Mouse (Mus musculus) megakaryocyte-erythroid progenitor cell, adult 5-6 weeks (primary cell): Measurements from ENCODE around the gene Sobp. TPM values are rescaled to one million over a fixed set of nuclear protein-coding genes. Genes with fewer than 3 reads are reported as not detected.
A peak's percentile ranks its signal among the peaks of the same experiment; 100 is the strongest.

Experiments used
- ATAC-seq: replicated peaks from 2 replicates; pipeline ENCODE4 v1.8.0; 2016; ENCODE audit warnings: mild to moderate bottlenecking, inconsistent platforms; ENCODE audit not compliant: severe bottlenecking, poor library complexity, low FRiP score, low TSS enrichment
- total RNA-seq, 2 experiments: library from RNA; stranded (forward) in 1 of 2; stranded (reverse) in 1 of 2; fragments of 200-1000, 215-1000 nt in 1 of 2; fragments of >200 nt in 1 of 2; fragmentation: Nextera tagmentation in 1 of 2; gene quantifications; 2 replicates each; pipeline ENCODE4 v1.2.3; 2014 to 2017

The Sobp gene
- total RNA-seq, 2 experiments from 2014 or later = not detected

DNA sequence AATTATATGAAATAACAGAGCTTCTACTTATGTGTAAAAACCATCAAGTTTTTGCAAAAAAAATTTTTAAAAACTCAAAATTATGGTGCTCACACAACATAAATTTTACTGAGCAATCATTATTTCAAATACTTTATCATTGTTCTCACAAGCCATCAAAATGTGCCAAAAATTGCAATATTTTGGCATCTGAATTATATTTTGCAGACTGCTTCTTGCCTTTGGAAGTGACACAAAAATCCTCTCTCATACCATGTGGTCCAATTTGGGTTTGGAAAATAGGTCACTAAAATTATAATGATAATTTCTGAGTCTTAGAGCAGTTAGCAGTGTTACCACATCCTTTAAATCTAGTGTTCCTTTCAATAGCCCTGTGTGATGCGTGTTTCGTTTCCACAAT, 9.9 kb downstream of the Sobp start:
- no peak for ATAC-seq

DNA sequence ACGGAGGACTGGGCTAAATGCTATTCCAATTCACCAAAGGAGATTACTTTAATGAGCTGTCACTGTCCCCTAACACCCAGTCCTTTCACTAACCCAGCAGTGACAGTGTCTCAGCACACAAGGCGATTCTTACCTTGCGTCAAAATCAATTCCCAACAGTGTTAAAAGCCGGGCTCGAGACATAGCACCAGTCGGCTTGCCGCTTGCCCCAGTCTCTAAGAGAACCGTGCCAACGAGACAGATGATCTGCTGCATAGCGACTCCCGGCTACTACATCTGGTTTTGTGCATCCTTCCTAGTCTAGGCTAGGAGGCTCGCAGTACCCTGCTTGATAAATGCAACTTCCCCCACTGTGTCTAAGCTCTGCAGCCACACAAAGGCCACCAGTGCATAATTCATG, 12.0 kb downstream of the Sobp start:
- no peak for ATAC-seq

DNA sequence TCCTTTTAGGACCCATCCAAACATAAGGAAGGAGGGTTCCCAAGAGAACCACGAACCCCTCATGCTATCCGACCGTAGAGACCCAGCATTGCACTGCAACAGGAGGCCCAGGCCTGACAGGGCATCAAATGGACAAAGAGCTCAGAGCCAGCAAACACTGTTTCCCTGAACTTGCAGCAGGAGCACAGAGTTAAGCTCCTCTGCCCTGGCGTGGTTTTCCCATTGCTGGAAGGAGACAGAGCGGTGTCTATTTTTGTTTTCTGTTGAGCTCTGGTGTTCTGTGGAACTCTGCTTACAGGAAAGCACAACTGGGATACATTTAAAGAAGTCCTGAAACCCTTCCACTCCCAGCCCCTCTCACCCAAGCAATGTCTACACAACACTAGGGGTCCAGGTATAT, 15.0 kb downstream of the Sobp start:
- no peak for ATAC-seq

DNA sequence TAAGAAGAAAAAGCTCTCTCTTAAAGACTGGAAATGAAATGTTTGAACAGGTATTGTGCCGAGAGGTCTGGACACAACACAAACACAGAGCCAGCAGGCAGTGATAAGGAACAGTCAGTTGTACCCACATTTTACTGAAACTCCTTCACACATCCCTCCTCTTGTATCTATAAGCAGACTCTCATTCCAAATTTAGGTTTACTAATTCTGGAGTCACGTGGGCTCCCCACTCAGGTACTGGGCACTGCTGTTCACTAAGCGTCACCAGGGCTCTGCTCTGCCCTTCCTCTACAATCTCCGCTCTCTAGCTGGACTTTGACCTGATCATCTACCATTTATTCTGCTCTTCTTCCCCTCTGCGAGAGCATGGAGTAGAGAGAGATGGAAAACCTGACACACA, 15.4 kb downstream of the Sobp start:
- no peak for ATAC-seq

DNA sequence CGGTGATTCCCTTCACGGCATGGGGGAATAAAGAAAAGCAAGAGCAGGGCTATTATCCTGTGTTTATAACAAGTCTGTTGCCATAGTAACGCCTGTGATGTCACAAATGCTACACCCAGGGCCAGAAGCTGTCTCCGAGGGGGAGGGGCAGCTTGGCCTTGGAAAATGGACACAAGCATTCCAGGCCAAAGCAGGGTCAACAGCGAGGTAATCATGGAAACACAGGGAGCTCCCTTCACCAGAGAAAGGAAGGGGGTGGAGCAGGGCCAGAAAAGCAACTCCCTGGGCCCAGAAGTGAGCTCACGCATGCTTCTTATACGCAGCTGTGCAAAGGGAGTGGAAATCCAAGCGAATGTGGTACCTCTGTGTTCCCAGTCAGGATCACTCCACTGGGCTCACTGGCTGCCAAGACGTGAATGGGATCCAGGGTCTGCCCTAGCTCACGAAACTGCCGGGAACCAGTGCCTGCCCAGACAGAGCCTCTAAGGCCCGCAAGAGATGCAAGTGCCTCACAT, 19.2 kb downstream of the Sobp start:
- no peak for ATAC-seq

DNA sequence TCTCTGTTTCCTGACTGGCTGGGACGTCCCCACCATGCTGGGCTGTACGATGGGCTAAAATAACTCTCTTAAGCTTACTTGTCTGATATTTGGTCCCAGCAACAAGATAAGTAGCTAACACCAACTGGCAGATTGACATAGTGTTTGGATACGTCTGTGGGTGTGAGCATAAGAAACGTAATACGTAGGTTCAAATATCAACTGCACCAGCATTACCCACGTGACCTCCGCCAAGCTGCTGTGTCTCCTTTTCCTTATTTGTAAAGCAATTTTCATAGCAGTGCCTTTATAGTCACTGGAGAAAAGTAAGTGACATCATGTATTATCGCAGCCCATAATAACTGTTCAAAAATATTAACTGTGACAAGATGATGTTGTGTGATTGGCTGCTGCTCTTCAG, 21.7 kb downstream of the Sobp start:
- no peak for ATAC-seq

DNA sequence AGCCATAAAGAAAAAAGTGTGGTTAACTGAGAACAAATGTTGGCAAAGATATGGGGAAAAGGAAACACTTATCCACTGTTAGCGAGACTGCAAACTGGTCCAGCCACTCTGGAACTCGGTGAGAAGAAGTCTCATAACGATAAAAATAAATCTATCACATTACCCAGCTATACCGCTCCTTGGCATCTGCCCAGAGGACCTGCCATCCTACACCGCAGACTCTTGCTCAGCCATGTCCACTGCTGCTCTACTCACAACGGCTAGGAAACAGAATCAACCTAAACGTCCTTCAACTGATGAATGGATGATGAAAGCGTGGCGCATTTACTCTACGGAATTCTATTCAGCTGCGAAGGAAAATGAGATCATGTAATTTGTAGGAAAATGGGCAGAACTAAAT, 25.9 kb downstream of the Sobp start:
- ATAC-seq = no peak

DNA sequence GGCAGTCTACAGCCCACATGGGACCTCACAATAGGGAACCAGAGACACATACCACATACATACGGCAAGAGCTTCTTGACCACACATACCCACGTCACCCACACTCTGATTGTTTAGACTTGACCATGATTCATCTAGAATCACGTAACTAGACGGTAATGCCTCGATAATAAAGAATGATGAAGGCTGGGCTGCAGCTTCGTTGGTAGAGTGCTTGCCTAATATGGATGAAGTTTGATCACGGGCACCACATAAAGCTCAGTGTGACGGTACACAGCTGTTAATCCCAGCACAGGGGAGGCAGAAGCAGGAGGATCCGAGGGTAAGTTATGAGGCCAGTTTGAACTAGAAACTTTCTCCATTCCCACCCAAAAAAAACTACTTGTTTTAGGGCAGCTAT, 31.2 kb downstream of the Sobp start:
- no peak for ATAC-seq

DNA sequence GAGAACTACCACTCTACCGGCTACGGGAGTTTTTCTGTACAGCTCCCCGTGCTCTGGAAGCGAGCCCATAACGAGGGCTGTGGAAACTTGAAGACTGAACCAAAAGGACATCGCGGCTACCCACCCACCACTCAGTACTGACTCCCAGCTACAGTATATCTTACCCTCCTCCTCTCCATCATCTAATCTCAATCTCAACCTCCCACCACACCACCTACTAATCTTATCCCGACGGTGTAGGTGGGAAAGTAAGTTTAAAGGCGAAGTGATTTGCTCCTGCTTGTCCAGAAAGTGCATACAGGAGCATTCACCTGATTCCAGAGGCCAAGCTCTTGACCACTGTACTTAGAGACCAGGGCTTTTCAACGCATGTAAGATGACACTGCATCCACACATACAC, 40.3 kb downstream of the Sobp start:
- no peak for ATAC-seq

DNA sequence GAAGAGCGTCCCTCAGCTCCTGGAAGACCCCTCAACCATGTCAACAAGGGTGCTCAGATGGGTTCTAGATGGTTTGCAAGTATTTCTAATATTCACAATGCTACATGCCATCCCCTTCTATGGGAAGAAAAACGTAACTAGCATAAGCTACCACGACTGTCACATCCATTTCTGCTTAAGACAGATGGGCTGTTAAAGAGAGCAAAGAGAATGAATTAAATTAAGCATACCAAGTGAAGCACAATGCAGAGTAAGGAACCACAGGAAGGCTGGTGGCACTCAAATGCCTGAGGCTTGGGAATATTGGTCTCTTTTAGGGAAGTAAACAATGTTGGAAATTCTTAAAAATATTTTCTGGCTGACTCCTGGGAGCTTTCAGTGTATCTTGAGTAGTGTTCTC, 45.6 kb downstream of the Sobp start:
- no peak for ATAC-seq

DNA sequence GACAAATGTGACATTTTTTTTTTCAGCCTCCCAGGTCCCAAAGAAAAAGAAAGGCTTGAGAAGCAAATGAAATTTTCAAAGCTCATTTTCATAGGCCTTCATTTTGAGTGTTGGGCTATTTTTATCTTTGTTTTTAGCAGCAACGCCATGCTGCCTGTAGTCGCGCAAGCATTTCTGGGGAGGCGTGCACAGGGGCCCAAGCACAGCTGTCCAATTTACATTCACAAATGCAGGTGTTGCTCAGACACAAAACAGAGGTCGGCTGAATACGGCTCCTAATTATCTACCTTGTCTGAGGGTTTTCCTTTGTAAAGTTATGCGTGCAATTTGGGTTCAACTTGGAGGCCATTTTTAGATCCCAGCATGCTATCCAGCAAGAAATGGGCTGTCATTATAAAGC, 49.8 kb downstream of the Sobp start:
- no peak for ATAC-seq

DNA sequence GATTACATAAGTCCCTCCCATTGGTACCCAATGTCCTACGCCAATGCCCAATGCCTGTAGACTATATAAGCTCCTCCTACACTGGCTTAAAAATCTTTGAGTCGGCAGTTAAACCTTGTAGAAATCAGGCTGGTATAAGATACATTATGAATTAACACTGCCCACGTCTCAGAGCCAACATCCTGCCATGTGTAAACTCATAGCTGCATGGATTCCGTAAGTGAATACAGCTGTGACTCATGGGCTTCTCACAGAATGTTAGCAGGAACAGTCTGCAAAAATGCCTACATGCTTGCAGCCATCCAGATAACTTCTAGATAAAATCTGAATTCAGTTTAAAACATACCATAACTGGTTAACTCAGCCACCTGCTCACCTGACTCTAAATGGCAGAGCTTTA, 50.2 kb downstream of the Sobp start:
- no peak for ATAC-seq

DNA sequence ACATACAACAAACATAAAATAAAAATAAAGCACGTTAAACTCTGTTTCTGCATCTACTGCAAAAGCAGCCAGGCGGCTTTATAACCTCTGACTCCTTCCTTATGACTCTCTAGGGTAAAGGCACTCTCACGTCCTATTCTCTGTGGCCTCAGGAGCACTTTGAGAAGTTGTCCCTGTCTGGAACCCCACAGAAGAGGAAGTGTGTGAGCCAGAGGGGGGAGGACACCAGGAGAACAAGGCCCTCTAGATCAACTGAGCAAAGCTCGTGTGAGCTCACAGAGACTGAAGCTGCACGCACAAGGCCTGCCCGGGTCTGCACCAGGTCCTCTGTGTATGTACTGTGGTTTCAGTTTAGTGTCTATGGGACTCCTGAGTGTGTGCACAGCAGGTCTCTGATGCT, 50.9 kb downstream of the Sobp start:
- ATAC-seq = no peak

DNA sequence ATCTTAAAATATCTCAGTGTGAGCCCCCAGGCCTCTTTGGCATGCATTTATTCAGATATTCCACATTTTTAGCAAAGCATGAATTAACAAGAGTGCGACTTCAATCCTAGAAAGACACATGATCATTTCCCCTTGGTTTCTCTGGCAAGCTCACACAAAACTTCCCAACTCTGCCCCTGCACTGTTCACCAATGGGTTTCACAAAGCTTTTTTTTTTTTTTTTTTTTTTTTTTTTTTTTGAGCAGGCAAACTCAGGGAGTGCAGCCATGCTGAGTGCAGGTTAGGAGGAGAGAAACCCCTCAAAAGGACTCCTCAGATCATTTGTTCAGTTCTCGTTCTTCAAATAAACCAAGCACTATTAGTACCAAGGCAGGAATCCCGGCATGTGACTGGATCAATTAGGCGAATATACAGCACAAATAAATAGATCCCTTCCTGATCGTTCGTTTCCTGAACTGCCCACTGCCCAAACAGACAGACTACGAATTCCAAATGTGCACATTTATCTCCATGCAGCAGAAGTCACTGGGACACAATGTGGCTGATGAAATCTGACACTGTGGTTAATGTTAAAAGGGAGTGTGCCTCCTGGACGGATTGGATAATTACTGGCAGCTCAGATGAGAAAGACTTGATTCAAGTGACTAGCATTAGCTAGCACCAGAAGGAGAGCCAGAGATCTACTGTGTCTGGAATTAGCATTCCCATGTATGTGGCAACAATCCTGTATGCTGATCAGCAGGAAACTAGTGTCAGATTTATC, 53.5 kb downstream of the Sobp start:
- peak; percentile 71 for ATAC-seq

DNA sequence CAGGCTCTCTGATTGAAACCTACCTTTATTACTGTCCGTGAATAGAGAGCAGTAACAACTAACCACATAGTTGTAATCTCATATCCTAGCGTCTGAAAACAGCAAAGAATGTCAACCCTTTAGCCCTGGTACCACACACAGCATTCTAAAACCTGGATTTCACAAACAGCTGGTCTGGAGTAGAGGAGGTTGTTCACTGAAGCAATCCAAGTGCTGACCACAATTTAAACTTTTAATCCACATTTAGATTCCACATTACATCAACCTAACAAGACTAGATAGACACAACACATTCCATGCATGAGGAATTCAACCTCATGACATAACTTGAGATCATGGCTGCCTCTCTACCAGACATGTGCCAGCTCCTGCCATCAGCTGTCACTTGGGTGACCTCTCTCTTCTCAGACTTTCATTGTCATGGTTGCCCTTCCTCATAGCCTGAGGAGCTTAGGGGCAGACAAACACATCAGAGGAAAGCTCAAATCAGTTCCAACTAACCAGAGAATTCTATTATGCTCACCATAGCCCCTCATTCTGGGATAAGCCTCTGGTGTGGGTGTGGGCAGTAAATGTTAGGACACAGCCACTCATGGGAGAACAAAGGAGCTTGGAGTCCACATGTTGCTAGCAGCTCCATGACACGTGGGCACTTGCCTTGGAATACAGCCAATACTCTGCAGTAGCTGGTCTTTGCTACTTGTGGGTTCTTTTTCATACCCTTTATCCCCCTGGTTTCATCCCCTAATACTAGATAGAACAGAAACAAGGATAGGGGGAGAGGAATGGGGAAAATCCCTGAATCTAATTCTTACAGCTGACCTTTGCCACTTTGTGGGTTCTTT, 58.0 kb downstream of the Sobp start:
- ATAC-seq = no peak

DNA sequence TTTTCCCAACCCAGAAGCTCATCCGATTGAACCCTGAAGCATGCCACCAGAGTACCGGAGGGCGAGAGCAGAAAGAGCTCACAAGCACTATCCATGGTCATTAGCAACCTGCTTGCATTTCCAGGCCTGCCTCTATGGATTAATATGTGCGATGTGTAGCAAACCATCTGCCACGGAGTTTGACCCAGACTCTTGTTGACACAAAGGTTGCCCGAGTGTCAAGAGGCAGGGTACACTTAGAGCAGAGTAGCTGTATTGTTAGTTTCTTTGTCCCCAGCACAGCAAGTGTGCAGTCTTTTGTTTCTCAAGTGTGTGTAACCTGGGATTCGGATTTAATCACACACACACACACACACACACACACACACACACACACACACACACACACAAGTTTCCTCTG, 62.0 kb downstream of the Sobp start:
- ATAC-seq = no peak

DNA sequence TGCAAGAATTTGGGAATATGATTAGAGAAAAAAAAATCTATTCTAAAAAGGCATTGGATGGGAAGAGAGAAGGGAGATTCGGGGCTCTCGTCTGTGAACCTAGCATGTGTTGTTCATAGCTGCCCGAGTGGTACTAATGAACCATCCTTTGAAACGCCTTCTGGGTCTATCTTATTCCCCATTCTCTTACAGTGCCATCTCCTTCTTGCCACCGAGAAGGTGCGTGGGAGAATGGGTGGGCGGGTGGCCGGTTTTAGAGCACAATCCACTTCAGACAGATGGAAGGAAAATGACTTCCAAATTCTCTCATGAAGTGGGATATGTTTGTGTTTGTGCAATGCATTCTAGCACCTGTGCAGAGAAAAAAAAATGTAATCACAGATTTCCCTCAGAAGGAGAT, 67.7 kb downstream of the Sobp start:
- no peak for ATAC-seq

DNA sequence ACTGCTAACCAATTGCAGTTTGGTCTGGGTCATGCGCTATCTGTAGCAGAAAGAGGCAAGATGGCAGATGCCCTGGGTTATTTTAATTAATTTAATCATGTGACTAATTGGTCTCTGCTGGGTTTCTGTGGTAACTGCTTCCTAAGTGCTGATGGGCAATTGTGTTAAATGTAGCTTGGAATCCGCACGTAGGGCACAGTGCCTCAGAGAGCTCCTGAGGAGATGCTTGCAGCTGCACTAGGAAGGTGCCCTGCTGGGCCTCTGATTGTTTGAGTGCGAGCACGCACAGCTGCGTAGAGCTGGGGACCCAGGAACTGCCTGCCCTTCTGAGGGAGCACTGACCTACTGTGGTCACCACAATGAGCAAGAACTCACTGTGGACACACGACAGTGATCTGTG, 68.1 kb downstream of the Sobp start:
- no peak for ATAC-seq

DNA sequence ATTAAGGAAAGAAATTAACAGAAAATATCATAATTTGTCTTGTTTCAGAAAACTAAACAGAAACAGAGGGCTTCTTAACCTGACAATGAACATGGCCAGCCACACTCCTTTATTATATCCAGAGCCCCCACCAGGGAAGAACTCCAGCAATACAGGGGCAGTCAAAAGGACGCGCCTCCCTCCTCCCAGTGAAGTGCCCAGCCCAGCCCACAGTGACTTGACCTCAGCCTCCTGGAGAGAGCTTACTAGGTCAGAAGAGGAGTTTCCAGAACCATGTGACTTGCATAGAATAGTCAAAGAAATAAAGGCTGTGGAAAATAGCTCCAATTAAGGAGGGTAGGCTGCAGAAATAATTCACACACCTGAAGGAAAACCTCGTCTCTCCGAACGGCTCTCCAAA, 73.8 kb downstream of the Sobp start:
- no peak for ATAC-seq

DNA sequence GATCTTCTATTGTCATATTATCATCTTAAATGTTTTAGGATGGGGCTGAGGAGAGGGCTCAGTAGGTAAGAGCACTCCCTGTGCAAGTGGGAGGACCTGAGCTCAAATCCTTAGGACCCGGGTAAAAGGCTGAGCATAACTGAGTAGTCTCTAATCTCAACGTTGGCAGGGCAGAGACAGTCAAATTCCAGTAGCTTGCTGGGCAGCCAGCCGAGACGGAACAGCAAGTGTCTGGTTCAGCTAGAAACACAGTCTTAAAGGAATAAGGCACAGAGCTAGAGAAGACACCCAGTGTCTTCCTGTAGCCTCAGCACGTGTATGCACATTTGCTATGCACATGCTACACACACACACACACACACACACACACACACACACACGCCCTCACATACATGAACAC, 75.1 kb downstream of the Sobp start:
- ATAC-seq = no peak

DNA sequence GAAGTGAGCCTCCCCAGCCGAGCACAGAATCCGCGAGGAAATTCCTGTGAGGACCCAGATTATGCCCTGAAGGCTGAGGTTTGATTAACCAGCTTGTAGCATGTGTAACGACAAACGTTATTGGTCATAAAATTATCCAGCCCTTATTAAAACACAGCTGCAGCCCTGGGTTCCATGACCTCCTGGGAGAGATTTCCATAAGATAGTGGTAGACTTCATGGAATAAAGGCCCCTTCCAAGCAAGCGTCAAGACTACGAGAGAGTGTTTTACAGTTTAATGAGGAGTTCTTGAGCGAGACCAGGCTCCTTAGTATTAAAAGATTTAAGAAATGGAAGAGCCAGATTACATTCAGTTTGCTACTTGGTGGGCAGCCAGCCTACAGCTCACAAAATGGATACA, 76.6 kb downstream of the Sobp start:
- ATAC-seq = no peak
